Mouse (Mus musculus) myocyte (in vitro differentiated cells): ENCODE measurements around the gene Edar. TPM values are rescaled to one million over a fixed set of nuclear protein-coding genes. Genes with fewer than 3 reads are reported as not detected.

ENCODE experiments used
- H3K27me3 ChIP-seq: one replicate; pipeline ENCODE4 v1.6.1; 2011; ENCODE audit not compliant: control insufficient read depth, insufficient read depth, insufficient read length
- H3K36me3 ChIP-seq: one replicate; pipeline ENCODE4 v1.6.1; 2011; ENCODE audit not compliant: control insufficient read depth, insufficient read depth
- H3K4me2 ChIP-seq: one replicate; pipeline ENCODE4 v1.6.1; 2011; ENCODE audit warnings: low read depth, control low read depth
- H3K4me3 ChIP-seq: one replicate; pipeline ENCODE4 v1.5.1; 2011; ENCODE audit warnings: mild to moderate bottlenecking, control low read depth, moderate library complexity
- H3K79me2 ChIP-seq: one replicate; pipeline ENCODE4 v1.6.1; 2011; ENCODE audit not compliant: control insufficient read depth, insufficient read depth
- H3ac ChIP-seq: one replicate; pipeline ENCODE4 v1.6.1; 2011; ENCODE audit not compliant: control insufficient read depth, insufficient read length
- CEBPB ChIP-seq: IDR thresholded peaks from 2 replicates; pipeline ENCODE4 v1.6.1; 2011; ENCODE audit warnings: mild to moderate bottlenecking, moderate library complexity; ENCODE audit not compliant: poor library complexity, insufficient read depth, severe bottlenecking
- E2F4 ChIP-seq: IDR thresholded peaks from one replicate; pipeline ENCODE4 v1.6.1; 2011; ENCODE audit warnings: mild to moderate bottlenecking, control low read depth, moderate library complexity; ENCODE audit not compliant: insufficient read depth
- MAX ChIP-seq: IDR thresholded peaks from one replicate; pipeline ENCODE4 v1.6.1; 2011; ENCODE audit warnings: low read depth, mild to moderate bottlenecking, control low read depth
- MYOD1 ChIP-seq, 3 experiments: IDR thresholded peaks; one replicate each; pipeline ENCODE4 v1.6.1; 2011; ENCODE audit warnings: control low read depth in 2 of 3, low read depth in 2 of 3, mild to moderate bottlenecking in 2 of 3, moderate library complexity in 1 of 3; ENCODE audit not compliant: insufficient read length in 2 of 3, control insufficient read depth in 1 of 3
- MYOG ChIP-seq, 3 experiments: IDR thresholded peaks; one replicate each; pipeline ENCODE4 v1.6.1; 2011; ENCODE audit warnings: control low read depth in 2 of 3, low read depth in 2 of 3, mild to moderate bottlenecking in 2 of 3; ENCODE audit not compliant: insufficient read length in 2 of 3, control insufficient read depth in 1 of 3, insufficient read depth in 1 of 3
- POLR2A ChIP-seq: IDR thresholded peaks from one replicate; pipeline ENCODE4 v1.6.1; 2011; ENCODE audit warnings: low read depth, mild to moderate bottlenecking, control low read depth, moderate library complexity; ENCODE audit not compliant: insufficient read length
- POLR2AphosphoS2 ChIP-seq: IDR thresholded peaks from one replicate; pipeline ENCODE4 v1.6.1; 2011; ENCODE audit warnings: low read depth, control low read depth; ENCODE audit not compliant: insufficient read length
- REST ChIP-seq: IDR thresholded peaks from one replicate; pipeline ENCODE4 v1.6.1; 2011; ENCODE audit warnings: mild to moderate bottlenecking, control low read depth, moderate library complexity; ENCODE audit not compliant: insufficient read depth, insufficient read length
- SRF ChIP-seq: IDR thresholded peaks from one replicate; pipeline ENCODE4 v1.6.1; 2011; ENCODE audit warnings: low read depth; ENCODE audit not compliant: control insufficient read depth, insufficient read length
- TCF12 ChIP-seq: IDR thresholded peaks from one replicate; pipeline ENCODE4 v1.6.1; 2011; ENCODE audit warnings: mild to moderate bottlenecking, control low read depth; ENCODE audit not compliant: poor library complexity, insufficient read depth, severe bottlenecking
- TCF3 ChIP-seq: IDR thresholded peaks from one replicate; pipeline ENCODE4 v1.6.1; 2011; ENCODE audit warnings: low read depth, control low read depth; ENCODE audit not compliant: insufficient read length
- USF1 ChIP-seq: IDR thresholded peaks from one replicate; pipeline ENCODE4 v1.6.1; 2011; ENCODE audit warnings: low read depth, mild to moderate bottlenecking, control low read depth, moderate library complexity
- polyA plus RNA-seq: library from polyadenylated mRNA; unstranded; fragments of >200 nt; fragmentation: generic; extraction: Trizol; gene quantifications from one replicate; pipeline ENCODE4 v1.2.1, GENCODE M21; 2012; ENCODE audit warnings: missing spikeins

Gene Edar
- polyA plus RNA-seq, 1 experiment, result not detected

- no peaks in the 10 kb centered on the region for H3K36me3 ChIP-seq
- no peaks in the 10 kb centered on the region for H3K27me3 ChIP-seq
- no peaks in the 10 kb centered on the region for H3K79me2 ChIP-seq
- TF ChIP-seq MAX (no peak), TCF3 (no peak), CEBPB (no peak), REST (no peak), E2F4 (no peak), MYOD1 (IDR thresholded peaks at IDR 0.05; ENCODE audit: control insufficient read depth in 1 of 3, insufficient read length in 2 of 3, low read depth in 2 of 3) (no peak), TCF12 (no peak), USF1 (no peak), MYOG (IDR thresholded peaks at IDR 0.05; ENCODE audit: control insufficient read depth in 1 of 3, insufficient read depth in 1 of 3, insufficient read length in 2 of 3, low read depth in 2 of 3) (no peak), SRF (no peak), POLR2AphosphoS2 (no peak), POLR2A (no peak)
- no peak overlapping the region for H3K4me3 ChIP-seq
- no peak overlapping the region for H3K4me2 ChIP-seq
- no peak overlapping the region for H3ac ChIP-seq
These were observed 26.7 kb downstream of the Edar start for GRCm38 (mm10) chr10:58648787-58649186.

GRCm38 (mm10) chr10:58644671-58645070 lies 30.8 kb downstream of the Edar start:
- Histone ChIP-seq H3K36me3 (no peaks in the 10 kb centered on the region), H3ac (no peak overlapping the region), H3K27me3 (no peaks in the 10 kb centered on the region), H3K4me3 (no peak overlapping the region), H3K4me2 (no peak overlapping the region), H3K79me2 (no peaks in the 10 kb centered on the region)
- no peak for TF ChIP-seq E2F4
- TF ChIP-seq TCF12, result no peak
- no peak for TF ChIP-seq MYOD1 (IDR thresholded peaks at IDR 0.05; ENCODE audit: control insufficient read depth in 1 of 3, insufficient read length in 2 of 3, low read depth in 2 of 3)
- TF ChIP-seq MAX, result no peak
- no peak for TF ChIP-seq POLR2A
- TF ChIP-seq CEBPB, result no peak
- no peak for TF ChIP-seq TCF3

GRCm38 (mm10) chr10:58644194-58644593 lies 31.3 kb downstream of the Edar start:
- Histone ChIP-seq H3K4me3 (no peak overlapping the region), H3K36me3 (no peaks in the 10 kb centered on the region), H3K27me3 (no peaks in the 10 kb centered on the region), H3K79me2 (no peaks in the 10 kb centered on the region), H3K4me2 (no peak overlapping the region), H3ac (no peak overlapping the region)
- TF ChIP-seq MAX (no peak), MYOD1 (IDR thresholded peaks at IDR 0.05; ENCODE audit: control insufficient read depth in 1 of 3, insufficient read length in 2 of 3, low read depth in 2 of 3) (no peak), TCF3 (no peak), CEBPB (no peak), MYOG (IDR thresholded peaks at IDR 0.05; ENCODE audit: control insufficient read depth in 1 of 3, insufficient read depth in 1 of 3, insufficient read length in 2 of 3, low read depth in 2 of 3) (no peak), USF1 (no peak), POLR2AphosphoS2 (no peak), POLR2A (no peak), SRF (no peak)

DNA sequence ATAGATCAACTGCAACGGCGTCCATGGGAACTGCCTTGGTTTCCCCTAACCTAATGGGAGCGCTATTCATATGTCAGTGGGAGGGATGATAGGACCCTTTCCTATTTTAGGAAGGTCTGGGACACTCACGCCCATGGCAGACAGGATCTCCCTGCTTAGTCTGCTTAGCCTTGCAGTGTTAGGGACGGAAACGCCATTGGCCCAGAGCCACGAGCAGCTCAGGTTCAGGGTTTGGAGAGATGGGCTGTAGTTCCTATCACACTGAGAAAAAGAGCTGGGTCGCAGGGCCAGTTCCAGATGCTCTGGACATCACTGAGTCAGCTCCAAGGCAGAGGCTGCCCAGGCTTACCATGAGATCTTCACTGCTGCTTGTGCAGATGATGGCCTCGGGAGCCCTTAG lies 32.5 kb downstream of the Edar start:
- H3K36me3 ChIP-seq, result no peaks in the 10 kb centered on the region
- H3K4me2 ChIP-seq, result no peak overlapping the region
- H3K4me3 ChIP-seq, result no peak overlapping the region
- no peak overlapping the region for H3ac ChIP-seq
- no peaks in the 10 kb centered on the region for H3K27me3 ChIP-seq
- H3K79me2 ChIP-seq, result no peaks in the 10 kb centered on the region
- TF ChIP-seq MYOD1 (IDR thresholded peaks at IDR 0.05; ENCODE audit: control insufficient read depth in 1 of 3, insufficient read length in 2 of 3, low read depth in 2 of 3) (no peak), USF1 (no peak), E2F4 (no peak), MYOG (IDR thresholded peaks at IDR 0.05; ENCODE audit: control insufficient read depth in 1 of 3, insufficient read depth in 1 of 3, insufficient read length in 2 of 3, low read depth in 2 of 3) (no peak), POLR2AphosphoS2 (no peak), TCF12 (no peak), CEBPB (no peak), MAX (no peak), TCF3 (no peak), REST (no peak), SRF (no peak), POLR2A (no peak)

DNA sequence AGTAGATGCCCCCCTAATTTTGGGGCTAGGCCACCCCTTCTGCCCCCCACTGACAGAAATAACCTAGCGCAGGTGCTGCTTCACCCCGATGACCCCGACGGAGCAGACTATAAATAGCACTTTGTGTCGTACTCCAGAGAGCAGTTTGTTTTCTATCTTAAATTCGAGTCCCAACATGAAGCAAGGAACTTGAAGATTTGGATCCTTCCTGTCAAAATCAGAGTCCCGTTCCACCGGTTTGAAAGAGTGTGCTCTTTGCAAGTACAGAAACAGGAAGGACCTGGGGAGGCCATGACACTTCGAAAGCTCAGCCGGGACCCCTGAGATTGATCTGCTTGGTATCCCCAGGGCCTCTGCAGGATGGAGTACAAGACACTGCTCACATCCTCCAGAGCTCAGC lies 33.8 kb downstream of the Edar start:
- Histone ChIP-seq H3K79me2 (no peaks in the 10 kb centered on the region), H3K27me3 (no peaks in the 10 kb centered on the region), H3ac (no peak overlapping the region), H3K36me3 (no peaks in the 10 kb centered on the region), H3K4me2 (no peak overlapping the region), H3K4me3 (no peak overlapping the region)
- TF ChIP-seq TCF3 (no peak), REST (no peak), SRF (no peak), E2F4 (no peak), TCF12 (no peak), USF1 (no peak), MYOG (IDR thresholded peaks at IDR 0.05; ENCODE audit: control insufficient read depth in 1 of 3, insufficient read depth in 1 of 3, insufficient read length in 2 of 3, low read depth in 2 of 3) (no peak), CEBPB (no peak), MYOD1 (IDR thresholded peaks at IDR 0.05; ENCODE audit: control insufficient read depth in 1 of 3, insufficient read length in 2 of 3, low read depth in 2 of 3) (no peak), MAX (no peak), POLR2A (no peak), POLR2AphosphoS2 (no peak)
